Mouse (Mus musculus): ENCODE results near the gene BC055324. TPM values are rescaled to one million over a fixed set of nuclear protein-coding genes. Genes with fewer than 3 reads are reported as not detected.
"Not testable (repeated sequence)": the region's sequence is repeated elsewhere in the genome, so short reads cannot be mapped to it uniquely, and the experiment has no call there.

The BC055324 gene
- 27.2 and 37.8 TPM in 2 replicates for polyA plus RNA-seq (2016; fragmentation: Nextera tagmentation; extraction: Ambion mirVana)

- 4% methylated on average over 43 of the region's 43 CpGs for WGBS
- DNase-seq (ENCODE audit: low spot score): peak; percentile 93
Observed at GRCm38 (mm10) chr1:163994721-163995608, at the start of gene BC055324, which contains the start of gene Mettl18. Gene BC055324, minus strand, starts transcription at chr1:163994796. Gene Mettl18, plus strand, starts transcription at chr1:163994889.

DNA sequence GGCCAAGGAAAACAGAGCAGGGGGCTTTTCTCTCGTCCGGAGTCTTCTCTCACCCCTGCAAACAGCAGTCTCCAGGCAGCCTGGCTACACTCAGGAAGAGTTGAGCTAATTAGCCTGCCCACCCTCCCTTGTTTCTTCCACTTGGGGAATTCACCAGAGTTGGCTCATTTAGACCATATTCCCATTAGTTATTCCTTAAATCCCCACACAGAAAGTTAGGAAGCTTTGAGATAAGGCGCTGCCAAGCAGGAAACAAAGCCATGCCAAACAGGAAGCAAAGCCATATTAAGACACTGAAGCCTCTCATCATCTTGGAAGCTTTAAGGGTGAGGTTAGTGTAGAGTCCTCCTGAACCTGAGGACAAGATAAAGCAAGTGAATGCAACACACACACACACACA lies 49.0 kb upstream of the BC055324 start:
- no peak for DNase-seq (ENCODE audit: low spot score)
- Histone ChIP-seq H3K4me3 (no peak overlapping the region), H3K36me3 (no peaks in the 10 kb centered on the region), H3K9me3 (no peaks in the 10 kb centered on the region), H3K4me1 (replicated peaks) (peaks cover 1% of the 10 kb centered on the region; the same call in 1 of the 2 replicates), H3K27me3 (ENCODE audit: insufficient read depth, poor library complexity, severe bottlenecking) (no peaks in the 10 kb centered on the region), H3K27ac (no peak overlapping the region)
- WGBS: 69% methylated on average over 3 of the region's 3 CpGs

More at GRCm38 (mm10) chr1:163994721-163995608, at the start of gene BC055324, which contains the start of gene Mettl18:
- peaks cover 9% of the 10 kb centered on the region for H3K4me1 ChIP-seq (replicated peaks)
- H3K27me3 ChIP-seq (ENCODE audit: insufficient read depth, poor library complexity, severe bottlenecking): no peaks in the 10 kb centered on the region
- H3K36me3 ChIP-seq: peaks cover 12% of the 10 kb centered on the region
- peak within 1 kb of the TSS; percentile 84 for H3K4me3 ChIP-seq
- H3K9me3 ChIP-seq: no peaks in the 10 kb centered on the region
- peak within 1 kb of the TSS; percentile 91 for H3K27ac ChIP-seq

- no peak for DNase-seq (ENCODE audit: low spot score)
Observed at GRCm38 (mm10) chr1:164040385-164041135, 46.0 kb upstream of the BC055324 start.

GRCm38 (mm10) chr1:164027416-164027815 lies 32.8 kb upstream of the BC055324 start:
- no peaks in the 10 kb centered on the region for H3K27me3 ChIP-seq (ENCODE audit: insufficient read depth, poor library complexity, severe bottlenecking)
- no peak overlapping the region for H3K4me3 ChIP-seq
- H3K9me3 ChIP-seq: no peaks in the 10 kb centered on the region
- H3K36me3 ChIP-seq: no peaks in the 10 kb centered on the region
- H3K4me1 ChIP-seq (replicated peaks): 0 out of 2 replicates have a peak, but pooled peaks cover 3% of the 10 kb centered on the region
- WGBS: 62% methylated on average over 5 of the region's 5 CpGs
- no peak overlapping the region for H3K27ac ChIP-seq
- no peak for DNase-seq (ENCODE audit: low spot score)

More at GRCm38 (mm10) chr1:164040385-164041135, 46.0 kb upstream of the BC055324 start:
- Histone ChIP-seq H3K27ac (no peak overlapping the region), H3K36me3 (no peaks in the 10 kb centered on the region), H3K27me3 (ENCODE audit: insufficient read depth, poor library complexity, severe bottlenecking) (no peaks in the 10 kb centered on the region), H3K4me3 (no peak overlapping the region), H3K4me1 (replicated peaks) (no peaks in the 10 kb centered on the region), H3K9me3 (no peaks in the 10 kb centered on the region)
- 74% methylated on average over 10 of the region's 10 CpGs for WGBS

DNA sequence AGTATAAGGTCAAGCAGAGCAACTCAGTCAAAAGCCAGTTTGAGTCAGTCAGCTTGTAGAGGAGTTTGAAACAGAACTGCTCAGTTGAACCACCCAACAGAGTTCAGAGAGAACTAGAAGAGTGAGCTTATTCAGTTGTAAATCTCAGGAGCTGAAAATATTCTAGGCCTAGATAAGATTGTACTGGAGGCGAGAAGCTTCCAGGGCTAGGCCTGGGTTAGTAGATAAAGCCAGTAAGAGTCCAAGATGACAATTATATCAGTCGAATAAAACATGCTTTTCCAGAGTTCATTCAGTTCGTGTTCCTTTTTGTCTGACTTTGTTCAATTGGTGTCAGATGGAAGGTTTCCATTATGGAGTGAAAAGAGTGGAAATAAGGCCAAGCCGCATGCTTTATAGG lies 31.1 kb upstream of the BC055324 start:
- no peak for DNase-seq (ENCODE audit: low spot score)
- Histone ChIP-seq H3K27ac (no peak overlapping the region), H3K4me3 (no peak overlapping the region), H3K9me3 (no peaks in the 10 kb centered on the region), H3K27me3 (ENCODE audit: insufficient read depth, poor library complexity, severe bottlenecking) (no peaks in the 10 kb centered on the region), H3K36me3 (no peaks in the 10 kb centered on the region), H3K4me1 (replicated peaks) (peaks cover 2% of the 10 kb centered on the region; the same call in 1 of the 2 replicates)
- 90% methylated on average over 4 of the region's 4 CpGs for WGBS

- DNase-seq (ENCODE audit: low spot score); H3K9me3 ChIP-seq; H3K27me3 ChIP-seq (ENCODE audit: insufficient read depth, poor library complexity, severe bottlenecking); H3K36me3 ChIP-seq; H3K27ac ChIP-seq; H3K4me3 ChIP-seq: not testable (repeated sequence)
- WGBS: 80% methylated on average over 5 of the region's 5 CpGs
- peaks cover 14% of the 10 kb centered on the region; the same call in 1 of the 2 replicates for H3K4me1 ChIP-seq (replicated peaks)
Observed at GRCm38 (mm10) chr1:164022106-164022505, 27.5 kb upstream of the BC055324 start.

GRCm38 (mm10) chr1:164020746-164021145 lies 26.1 kb upstream of the BC055324 start:
- H3K27me3 ChIP-seq (ENCODE audit: insufficient read depth, poor library complexity, severe bottlenecking); H3K36me3 ChIP-seq; H3K4me3 ChIP-seq; H3K9me3 ChIP-seq; DNase-seq (ENCODE audit: low spot score): not testable (repeated sequence)
- Histone ChIP-seq H3K4me1 (replicated peaks) (peaks cover 14% of the 10 kb centered on the region; the same call in 1 of the 2 replicates), H3K27ac (0 out of 2 replicates have a peak overlapping the region, but pooled peaks have one; percentile 16)
- WGBS: 89% methylated on average over 3 of the region's 3 CpGs

GRCm38 (mm10) chr1:164019789-164020188 lies 25.2 kb upstream of the BC055324 start:
- no peaks in the 10 kb centered on the region for H3K9me3 ChIP-seq
- H3K27ac ChIP-seq: no peak overlapping the region
- H3K4me3 ChIP-seq: no peak overlapping the region
- no peak for DNase-seq (ENCODE audit: low spot score)
- no peaks in the 10 kb centered on the region for H3K27me3 ChIP-seq (ENCODE audit: insufficient read depth, poor library complexity, severe bottlenecking)
- 36% methylated on average over 6 of the region's 6 CpGs for WGBS
- H3K36me3 ChIP-seq: no peaks in the 10 kb centered on the region
- H3K4me1 ChIP-seq (replicated peaks): peaks cover 14% of the 10 kb centered on the region; the same call in 1 of the 2 replicates

DNA sequence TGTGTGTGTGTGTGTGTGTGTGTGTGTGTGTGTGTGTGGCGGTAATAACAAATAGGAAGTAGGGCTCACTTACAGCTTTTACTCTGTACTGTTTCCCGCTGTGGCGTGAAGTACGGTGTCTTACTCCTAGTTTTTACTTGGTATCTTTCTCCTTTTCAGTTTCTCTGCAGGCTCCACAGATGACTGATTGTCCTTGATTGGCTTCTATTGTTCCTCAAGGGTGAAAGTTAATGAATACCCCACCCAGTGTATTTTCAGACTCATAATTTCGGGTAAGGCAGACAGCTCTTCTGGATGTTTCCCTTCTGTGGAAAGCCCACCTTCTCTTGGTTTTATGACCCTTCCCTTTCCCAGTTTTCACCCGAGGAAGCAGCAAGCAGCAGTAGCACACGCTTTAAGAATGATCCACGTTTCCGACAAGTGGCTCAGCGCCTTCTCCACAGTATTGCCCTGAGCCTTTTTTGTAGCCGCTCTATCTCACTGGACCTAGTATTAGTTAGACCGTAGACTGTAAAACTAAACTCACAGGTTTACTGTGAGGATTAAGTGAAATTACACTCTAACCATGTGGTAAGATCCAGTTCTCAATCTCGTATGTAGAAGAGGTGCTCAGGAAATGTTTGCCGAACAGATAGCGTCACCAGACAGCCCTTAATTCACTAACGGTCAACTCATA lies 23.8 kb upstream of the BC055324 start:
- H3K4me1 ChIP-seq (replicated peaks): peaks cover 14% of the 10 kb centered on the region; the same call in 1 of the 2 replicates
- H3K9me3 ChIP-seq: no peaks in the 10 kb centered on the region
- H3K36me3 ChIP-seq: no peaks in the 10 kb centered on the region
- H3K27ac ChIP-seq: no peak overlapping the region
- no peaks in the 10 kb centered on the region for H3K27me3 ChIP-seq (ENCODE audit: insufficient read depth, poor library complexity, severe bottlenecking)
- no peak overlapping the region for H3K4me3 ChIP-seq
- DNase-seq (ENCODE audit: low spot score): no peak
- WGBS: 87% methylated on average over 16 of the region's 16 CpGs

GRCm38 (mm10) chr1:164014616-164015015 lies 20.0 kb upstream of the BC055324 start:
- H3K27ac ChIP-seq: no peak overlapping the region
- DNase-seq (ENCODE audit: low spot score): no peak
- H3K9me3 ChIP-seq: no peaks in the 10 kb centered on the region
- no peak overlapping the region for H3K4me3 ChIP-seq
- WGBS: 77% methylated on average over 1 of the region's 1 CpGs
- H3K36me3 ChIP-seq: no peaks in the 10 kb centered on the region
- H3K4me1 ChIP-seq (replicated peaks): peaks cover 1% of the 10 kb centered on the region; the same call in 1 of the 2 replicates
- no peaks in the 10 kb centered on the region for H3K27me3 ChIP-seq (ENCODE audit: insufficient read depth, poor library complexity, severe bottlenecking)

DNA sequence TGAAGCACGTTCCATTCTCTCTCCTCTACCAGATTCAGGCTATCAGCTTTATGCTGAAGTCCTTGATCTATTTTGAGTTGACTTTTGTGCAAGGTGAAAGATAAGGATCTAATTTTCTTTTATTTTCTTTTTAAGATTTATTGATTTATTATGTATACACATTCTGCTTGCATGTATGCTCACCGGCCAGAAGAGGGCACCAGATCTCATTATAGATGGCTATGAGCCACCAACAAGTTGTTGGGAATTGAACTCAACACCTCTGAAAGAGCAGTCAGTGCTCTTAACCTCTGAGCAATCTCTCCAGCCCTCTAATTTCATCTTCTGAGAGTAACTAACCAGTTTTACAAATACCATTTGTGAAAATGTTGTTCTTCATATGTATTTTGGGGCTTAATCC lies 14.6 kb upstream of the BC055324 start:
- no peak overlapping the region for H3K27ac ChIP-seq
- H3K4me1 ChIP-seq (replicated peaks): no peaks in the 10 kb centered on the region
- WGBS: 38% methylated on average over 2 of the region's 2 CpGs
- no peaks in the 10 kb centered on the region for H3K9me3 ChIP-seq
- no peaks in the 10 kb centered on the region for H3K27me3 ChIP-seq (ENCODE audit: insufficient read depth, poor library complexity, severe bottlenecking)
- no peaks in the 10 kb centered on the region for H3K36me3 ChIP-seq
- no peak overlapping the region for H3K4me3 ChIP-seq
- peak; percentile 19 for DNase-seq (ENCODE audit: low spot score)

GRCm38 (mm10) chr1:164004311-164004710 lies 9.7 kb upstream of the BC055324 start:
- Histone ChIP-seq H3K27ac (no peak overlapping the region), H3K27me3 (ENCODE audit: insufficient read depth, poor library complexity, severe bottlenecking) (no peaks in the 10 kb centered on the region), H3K4me1 (replicated peaks) (no peaks in the 10 kb centered on the region), H3K4me3 (no peak overlapping the region), H3K36me3 (no peaks in the 10 kb centered on the region), H3K9me3 (no peaks in the 10 kb centered on the region)
- DNase-seq (ENCODE audit: low spot score): no peak
- WGBS: 82% methylated on average over 3 of the region's 3 CpGs
